Mouse (Mus musculus) spleen, adult 18-20 months (tissue): ENCODE measurements at regions not wholly inside any gene's neighbourhood (a gene's known extent, or its start where the extent isn't known, plus 50 kb on each side); places are given as distances from the start of the nearest gene placed in this dataset.
A peak's percentile ranks its signal among the peaks of the same experiment; 100 is the strongest.

ENCODE experiments used
- DNase-seq, 2 experiments: peaks; one replicate each; pipeline ENCODE4 v3.0.0; 2022; ENCODE audit warnings: mixed read lengths in 2 of 2

GRCm38 (mm10) chr6:111911997-111912396, 361.6 kb upstream of the Lmcd1 start:
- no peak for DNase-seq

- no peak for DNase-seq
Measured at GRCm38 (mm10) chr6:111913771-111914405, 359.7 kb upstream of the Lmcd1 start.

DNA sequence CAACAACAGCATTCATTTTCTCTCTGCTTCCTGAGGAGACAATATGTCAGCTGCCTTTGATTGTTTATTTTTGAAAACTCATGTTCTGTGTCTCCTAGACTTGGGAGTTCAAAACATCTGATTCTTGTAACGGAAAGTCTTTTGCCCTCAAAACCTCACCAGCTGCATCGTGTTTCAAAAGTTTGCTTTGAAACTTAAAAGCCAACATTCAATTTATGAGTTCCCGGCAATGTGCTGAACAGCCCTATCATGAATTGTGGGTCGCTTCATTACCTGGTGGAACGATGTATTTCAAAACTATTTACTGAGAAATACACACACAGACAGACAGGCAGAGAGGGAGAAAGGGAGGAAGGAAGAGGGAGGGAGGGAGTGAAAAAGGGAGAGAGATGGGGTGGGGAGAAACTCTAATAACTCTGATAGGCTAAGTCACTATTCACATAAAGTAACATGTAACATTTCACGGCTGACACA, 356.3 kb upstream of the Lmcd1 start:
- DNase-seq = no peak

DNA sequence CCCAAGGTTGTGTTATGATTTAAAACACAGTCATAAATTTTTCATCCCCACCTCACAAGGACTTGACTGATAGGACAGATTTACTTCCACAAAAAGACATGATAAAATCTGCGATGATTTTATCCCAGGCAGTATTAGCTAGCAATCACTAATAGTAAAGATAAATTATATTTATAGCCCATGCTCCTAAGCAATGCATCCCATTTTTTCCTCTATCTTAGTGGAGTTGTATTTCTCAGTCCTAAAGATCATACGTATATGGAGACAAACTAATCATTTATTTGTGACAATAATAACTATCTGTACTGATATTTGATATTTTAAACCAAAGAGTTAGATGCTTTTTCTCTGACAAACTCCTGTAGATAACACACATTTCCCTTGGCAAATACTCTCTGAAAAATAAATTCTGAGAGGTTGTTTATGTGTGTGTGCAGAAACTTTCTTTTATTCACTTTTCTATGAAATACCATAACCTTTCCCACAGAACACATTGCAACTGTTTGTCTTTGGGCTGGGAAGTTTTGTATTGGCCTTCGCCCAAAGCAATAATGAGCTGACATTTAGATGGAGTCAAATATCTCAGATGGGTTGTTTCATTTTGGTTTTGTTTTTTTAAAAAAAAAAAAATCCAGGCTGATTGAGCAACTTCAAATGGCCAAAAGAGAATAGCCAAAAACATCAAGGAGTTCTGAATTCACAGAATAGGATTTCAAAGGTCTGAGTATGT, 355.5 kb upstream of the Lmcd1 start:
- no peak for DNase-seq

GRCm38 (mm10) chr6:111932596-111932995, 341.0 kb upstream of the Lmcd1 start:
- DNase-seq = no peak

GRCm38 (mm10) chr6:111954401-111954800, 319.2 kb upstream of the Lmcd1 start:
- no peak for DNase-seq

GRCm38 (mm10) chr6:111965766-111966165, 307.8 kb upstream of the Lmcd1 start:
- peak in 1 of 2 experiments; percentile 5 for DNase-seq

GRCm38 (mm10) chr6:111985452-111985851, 288.1 kb upstream of the Lmcd1 start:
- DNase-seq = no peak

- DNase-seq = no peak
Measured at GRCm38 (mm10) chr6:111995823-111996222, 277.7 kb upstream of the Lmcd1 start.

DNA sequence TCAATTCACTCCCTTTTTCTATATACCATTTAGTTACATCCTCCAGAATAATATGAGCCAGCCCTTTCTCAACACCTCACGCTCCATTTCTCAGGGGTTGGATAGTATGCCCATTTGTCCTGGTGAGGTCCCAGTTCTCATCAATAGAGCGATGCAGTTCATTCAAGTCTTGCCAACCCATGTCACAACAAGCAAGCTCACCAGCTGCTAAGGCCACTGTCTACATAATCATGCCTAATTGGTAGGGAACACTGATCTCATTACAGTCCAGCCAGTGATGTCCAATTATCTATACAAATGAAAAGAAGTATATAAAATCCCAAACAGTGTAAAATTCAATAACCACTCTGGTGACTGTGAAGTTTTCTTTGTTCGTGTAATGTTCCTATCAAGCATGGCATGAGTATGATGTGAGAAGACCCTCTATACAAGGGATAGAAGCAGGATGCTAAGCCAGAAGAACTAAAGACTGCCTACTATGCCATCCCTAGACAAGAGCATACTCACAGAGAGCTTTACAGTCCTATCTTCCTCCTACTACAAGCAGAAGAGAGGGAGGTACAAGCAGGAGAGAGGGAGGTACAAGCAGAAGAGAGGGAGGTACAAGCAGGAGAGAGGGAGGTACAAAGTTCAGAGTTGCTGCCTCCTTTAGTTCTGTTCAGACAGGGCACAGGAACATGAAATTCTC, 269.6 kb upstream of the Lmcd1 start:
- DNase-seq = no peak

GRCm38 (mm10) chr6:112026261-112027205, 247.0 kb upstream of the Lmcd1 start:
- no peak for DNase-seq

DNA sequence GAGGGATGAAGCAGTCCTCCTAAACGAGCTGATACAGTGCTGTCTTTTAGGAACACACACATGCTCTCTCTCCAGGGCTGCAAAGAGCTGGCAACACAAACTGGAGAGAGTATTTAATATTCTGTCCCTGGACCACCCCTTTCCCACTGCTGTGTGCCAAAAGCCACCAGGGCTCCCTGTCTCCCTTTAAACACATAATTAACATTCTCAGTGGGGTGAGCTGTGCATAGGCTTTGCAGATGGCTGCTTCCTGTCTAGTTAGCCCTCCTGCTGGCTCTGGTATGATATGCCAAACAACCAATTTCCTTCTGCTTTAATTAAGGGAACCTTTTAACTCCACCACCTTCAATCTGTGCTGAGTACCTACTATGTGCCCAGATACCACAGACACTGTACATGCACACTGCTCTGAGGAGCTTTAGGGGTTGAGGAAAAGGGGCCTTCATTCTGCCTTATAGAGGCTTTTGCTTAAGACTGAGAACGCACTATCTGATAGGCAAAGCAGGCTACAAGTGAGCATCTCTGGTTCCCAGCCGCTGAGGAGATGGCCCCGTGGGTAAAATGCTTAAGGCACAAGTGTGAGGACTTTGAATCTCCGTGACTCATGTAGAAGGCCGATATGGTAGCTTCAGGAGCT, 222.9 kb upstream of the Lmcd1 start:
- no peak for DNase-seq

DNA sequence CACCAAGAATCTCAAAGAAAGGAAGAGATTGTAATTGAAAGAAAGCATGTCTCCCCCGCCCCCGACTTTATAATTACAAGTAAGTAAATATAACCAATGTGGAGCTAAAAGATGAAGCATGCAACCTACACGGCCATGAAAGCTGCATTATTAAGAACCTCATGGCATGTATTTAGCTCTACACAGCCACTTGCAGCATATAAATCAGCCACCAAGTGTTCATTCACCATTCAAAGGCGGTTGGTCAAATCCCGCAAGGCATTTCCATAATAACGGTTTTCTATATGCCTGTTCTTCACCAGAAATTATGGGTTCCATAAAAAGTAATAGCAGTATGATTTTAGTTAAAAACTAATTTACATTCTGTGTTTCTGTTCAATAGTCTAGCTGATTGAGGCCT, 221.4 kb upstream of the Lmcd1 start:
- DNase-seq = no peak

- no peak for DNase-seq
Measured at GRCm38 (mm10) chr6:112057895-112058294, 215.7 kb upstream of the Lmcd1 start.

DNA sequence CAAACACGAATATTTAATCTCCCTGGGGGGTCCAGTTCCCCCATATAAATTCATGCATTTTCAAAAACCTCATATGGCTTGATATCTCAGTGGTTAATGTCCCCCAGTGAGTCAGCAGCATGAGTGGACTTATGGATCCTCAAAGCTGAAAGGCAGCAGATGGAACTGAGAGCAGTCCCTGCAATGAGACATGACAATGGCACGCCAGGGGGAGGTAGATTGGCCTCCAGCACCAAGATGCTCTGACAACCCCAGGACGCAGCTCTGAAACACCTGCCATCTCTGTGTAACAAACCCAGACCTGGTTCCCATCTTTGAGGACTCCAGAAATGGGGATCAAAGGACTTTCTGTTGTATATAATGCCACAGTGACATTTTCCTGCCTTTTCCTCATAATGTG, 210.6 kb upstream of the Lmcd1 start:
- no peak for DNase-seq

- no peak for DNase-seq
Measured at GRCm38 (mm10) chr6:112090597-112090996, 183.0 kb upstream of the Lmcd1 start.

DNA sequence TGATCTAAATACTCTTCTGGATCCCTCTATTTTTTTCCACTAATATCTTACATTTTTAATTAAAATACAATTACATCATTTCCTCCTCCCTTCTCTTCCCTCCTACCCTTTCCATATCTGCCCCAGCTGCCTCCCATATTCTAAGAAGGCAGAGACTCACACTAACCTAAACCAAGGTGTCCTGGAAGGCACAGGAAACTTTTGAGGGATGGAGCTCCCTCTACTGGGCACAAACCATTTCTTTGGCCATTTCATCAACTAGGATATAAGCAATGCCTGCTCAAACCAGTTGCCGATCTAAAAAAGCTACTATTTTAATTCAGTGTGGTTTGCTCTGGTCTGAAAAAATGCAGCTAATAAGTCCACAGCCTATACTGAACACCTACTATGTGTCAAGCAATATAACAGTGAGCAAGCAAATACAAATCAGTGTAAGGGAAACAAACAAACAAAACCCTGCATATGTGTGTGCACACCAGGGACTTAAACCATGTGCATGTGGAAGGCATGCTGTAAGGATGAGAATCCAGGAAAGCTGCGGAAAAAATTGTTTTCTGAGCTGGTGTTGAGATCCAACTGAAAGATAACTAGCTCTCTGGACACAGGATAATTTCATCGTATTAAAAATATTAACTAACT, 182.3 kb upstream of the Lmcd1 start:
- no peak for DNase-seq

DNA sequence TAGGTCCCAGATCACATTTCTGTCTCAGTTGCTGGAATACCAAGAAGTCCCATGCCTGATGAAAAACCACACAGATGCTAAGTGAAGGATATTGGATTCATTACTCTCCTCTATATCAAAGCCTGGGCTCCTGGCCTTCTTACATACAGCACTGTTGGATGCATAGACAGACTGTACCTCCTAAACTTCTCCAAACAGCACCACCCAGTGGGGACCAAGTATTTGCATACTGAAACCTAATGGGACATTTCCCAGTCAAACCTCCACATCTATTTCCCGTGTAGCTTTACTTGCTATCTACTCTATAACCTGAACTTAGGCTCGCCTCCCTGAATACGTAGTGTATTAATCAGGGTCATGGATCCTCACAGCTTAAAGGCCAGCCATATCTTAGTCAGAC, 180.3 kb upstream of the Lmcd1 start:
- no peak for DNase-seq

DNA sequence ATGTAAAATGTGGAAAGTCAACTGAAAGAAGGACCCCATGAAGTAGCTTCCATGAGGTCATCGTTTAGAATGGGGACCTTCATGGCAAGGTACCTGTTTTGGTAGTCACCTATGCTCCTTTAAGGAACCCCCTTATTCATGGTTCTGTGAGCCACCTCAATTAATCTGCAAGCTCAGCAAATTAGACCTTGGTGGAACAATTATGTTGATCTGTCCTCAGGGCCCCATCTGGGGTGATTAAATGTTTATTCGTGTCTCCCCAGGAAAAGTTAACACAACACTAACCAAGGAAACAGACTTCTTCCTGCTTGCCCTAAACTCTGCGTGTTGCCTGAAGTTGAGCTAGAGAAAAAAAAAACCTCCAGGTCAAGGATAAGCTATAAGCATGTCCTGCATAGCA, 175.9 kb upstream of the Lmcd1 start:
- DNase-seq = no peak

- DNase-seq = no peak
Measured at GRCm38 (mm10) chr6:112108651-112109050, 164.9 kb upstream of the Lmcd1 start.

DNA sequence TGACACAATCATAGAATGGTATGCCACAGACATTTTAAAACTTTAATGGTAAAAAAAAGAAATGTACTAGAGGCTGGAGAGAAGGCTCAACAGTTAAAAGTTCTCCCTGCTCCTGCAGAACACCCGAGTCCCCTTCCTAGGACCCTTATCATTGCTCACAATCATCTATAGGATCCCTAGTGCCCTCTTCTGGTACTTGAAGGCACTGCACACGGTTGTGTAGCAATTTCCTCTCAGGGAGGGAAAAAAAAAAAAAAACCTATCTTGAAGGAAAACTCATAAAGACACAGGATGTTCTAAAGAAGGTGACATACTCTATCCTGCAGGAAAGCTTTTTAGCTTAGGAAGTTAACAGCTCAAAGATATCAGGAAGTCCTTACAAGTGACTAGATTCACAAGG, 154.4 kb upstream of the Lmcd1 start:
- no peak for DNase-seq

- no peak for DNase-seq
Measured at GRCm38 (mm10) chr6:112133522-112133921, 140.0 kb upstream of the Lmcd1 start.
